Mouse (Mus musculus): ENCODE results near the gene Slc35b1. TPM values are rescaled to one million over a fixed set of nuclear protein-coding genes. Genes with fewer than 3 reads are reported as not detected.

Slc35b1 gene
- polyA plus RNA-seq, 1 experiment, result 79.1 TPM

GRCm38 (mm10) chr11:95371182-95371581, 13.3 kb upstream of the Slc35b1 start:
- no peaks in the 10 kb centered on the region for H3K36me3 ChIP-seq (ENCODE audit: control insufficient read depth, insufficient read depth)
- no peaks in the 10 kb centered on the region for H3K79me2 ChIP-seq (ENCODE audit: control insufficient read depth, insufficient read depth)
- H3K27me3 ChIP-seq (ENCODE audit: control insufficient read depth, insufficient read depth, insufficient read length), result no peaks in the 10 kb centered on the region
- no peak overlapping the region for H3K4me3 ChIP-seq (ENCODE audit: insufficient read depth, poor library complexity, severe bottlenecking)
- H3K79me3 ChIP-seq (ENCODE audit: low read depth), result no peaks in the 10 kb centered on the region
- H3ac ChIP-seq (ENCODE audit: control insufficient read depth, insufficient read length, low read depth), result no peak overlapping the region
- TF ChIP-seq FOSL1 (IDR thresholded peaks at IDR 0.05; ENCODE audit: insufficient read depth, low read length, poor library complexity, severe bottlenecking) (no peak), MAX (IDR thresholded peaks at IDR 0.05) (no peak), USF1 (IDR thresholded peaks at IDR 0.05; ENCODE audit: low read depth) (no peak)

- TF ChIP-seq MAX (IDR thresholded peaks at IDR 0.05) (no peak), MYOG (IDR thresholded peaks at IDR 0.05; ENCODE audit: control insufficient read depth, extremely low read depth, insufficient read length) (no peak)
- Histone ChIP-seq H3K79me2 (ENCODE audit: control insufficient read depth, insufficient read depth) (no peaks in the 10 kb centered on the region), H3K79me3 (ENCODE audit: low read depth) (no peaks in the 10 kb centered on the region), H3K36me3 (ENCODE audit: control insufficient read depth, insufficient read depth) (no peaks in the 10 kb centered on the region), H3ac (ENCODE audit: control insufficient read depth, insufficient read length, low read depth) (no peak overlapping the region), H3K4me3 (ENCODE audit: insufficient read depth, poor library complexity, severe bottlenecking) (no peak overlapping the region), H3K27me3 (ENCODE audit: control insufficient read depth, insufficient read depth, insufficient read length) (no peaks in the 10 kb centered on the region)
Observed at GRCm38 (mm10) chr11:95378926-95379325, 5.6 kb upstream of the Slc35b1 start.

- H3K79me2 ChIP-seq (ENCODE audit: control insufficient read depth, insufficient read depth), result no peaks in the 10 kb centered on the region
- no peak overlapping the region for H3K4me3 ChIP-seq (ENCODE audit: insufficient read depth, poor library complexity, severe bottlenecking)
- no peaks in the 10 kb centered on the region for H3K79me3 ChIP-seq (ENCODE audit: low read depth)
- H3ac ChIP-seq (ENCODE audit: control insufficient read depth, insufficient read length, low read depth), result no peak overlapping the region
- no peaks in the 10 kb centered on the region for H3K36me3 ChIP-seq (ENCODE audit: control insufficient read depth, insufficient read depth)
- no peaks in the 10 kb centered on the region for H3K27me3 ChIP-seq (ENCODE audit: control insufficient read depth, insufficient read depth, insufficient read length)
- TF ChIP-seq CEBPB (IDR thresholded peaks at IDR 0.05; ENCODE audit: low read depth), result no peak
- no peak for TF ChIP-seq MYOG (IDR thresholded peaks at IDR 0.05; ENCODE audit: control insufficient read depth, extremely low read depth, insufficient read length)
- TF ChIP-seq MAX (IDR thresholded peaks at IDR 0.05), result no peak
- TF ChIP-seq USF1 (IDR thresholded peaks at IDR 0.05; ENCODE audit: low read depth), result no peak
- no peak for TF ChIP-seq FOSL1 (IDR thresholded peaks at IDR 0.05; ENCODE audit: insufficient read depth, low read length, poor library complexity, severe bottlenecking)
- TF ChIP-seq CTCF (IDR thresholded peaks at IDR 0.05; ENCODE audit: control insufficient read depth, insufficient read depth, insufficient read length), result no peak
- no peak for TF ChIP-seq MYOD1 (IDR thresholded peaks at IDR 0.05; ENCODE audit: control insufficient read depth, insufficient read length, low read depth)
Observed at GRCm38 (mm10) chr11:95379552-95379951, 4.9 kb upstream of the Slc35b1 start.

GRCm38 (mm10) chr11:95380711-95381110, 3.8 kb upstream of the Slc35b1 start:
- H3K4me3 ChIP-seq (ENCODE audit: insufficient read depth, poor library complexity, severe bottlenecking), result no peak overlapping the region
- TF ChIP-seq FOSL1 (IDR thresholded peaks at IDR 0.05; ENCODE audit: insufficient read depth, low read length, poor library complexity, severe bottlenecking), result no peak
- TF ChIP-seq MYOG (IDR thresholded peaks at IDR 0.05; ENCODE audit: control insufficient read depth, extremely low read depth, insufficient read length), result no peak
- no peak for TF ChIP-seq CEBPB (IDR thresholded peaks at IDR 0.05; ENCODE audit: low read depth)
- no peak for TF ChIP-seq MAX (IDR thresholded peaks at IDR 0.05)
- TF ChIP-seq MYOD1 (IDR thresholded peaks at IDR 0.05; ENCODE audit: control insufficient read depth, insufficient read length, low read depth), result no peak
- no peak for TF ChIP-seq CTCF (IDR thresholded peaks at IDR 0.05; ENCODE audit: control insufficient read depth, insufficient read depth, insufficient read length)
- TF ChIP-seq USF1 (IDR thresholded peaks at IDR 0.05; ENCODE audit: low read depth), result no peak
- H3K36me3 ChIP-seq (ENCODE audit: control insufficient read depth, insufficient read depth), result no peaks in the 10 kb centered on the region

GRCm38 (mm10) chr11:95381146-95381545, 3.3 kb upstream of the Slc35b1 start:
- Histone ChIP-seq H3K79me3 (ENCODE audit: low read depth) (peaks cover 12% of the 10 kb centered on the region), H3K4me3 (ENCODE audit: insufficient read depth, poor library complexity, severe bottlenecking) (no peak overlapping the region), H3K27me3 (ENCODE audit: control insufficient read depth, insufficient read depth, insufficient read length) (no peaks in the 10 kb centered on the region), H3ac (ENCODE audit: control insufficient read depth, insufficient read length, low read depth) (no peak overlapping the region), H3K36me3 (ENCODE audit: control insufficient read depth, insufficient read depth) (no peaks in the 10 kb centered on the region), H3K79me2 (ENCODE audit: control insufficient read depth, insufficient read depth) (peaks cover 15% of the 10 kb centered on the region)
- TF ChIP-seq CEBPB (IDR thresholded peaks at IDR 0.05; ENCODE audit: low read depth), result no peak
- no peak for TF ChIP-seq MYOD1 (IDR thresholded peaks at IDR 0.05; ENCODE audit: control insufficient read depth, insufficient read length, low read depth)
- no peak for TF ChIP-seq CTCF (IDR thresholded peaks at IDR 0.05; ENCODE audit: control insufficient read depth, insufficient read depth, insufficient read length)
- no peak for TF ChIP-seq MAX (IDR thresholded peaks at IDR 0.05)
- no peak for TF ChIP-seq FOSL1 (IDR thresholded peaks at IDR 0.05; ENCODE audit: insufficient read depth, low read length, poor library complexity, severe bottlenecking)
- TF ChIP-seq USF1 (IDR thresholded peaks at IDR 0.05; ENCODE audit: low read depth), result no peak
- no peak for TF ChIP-seq MYOG (IDR thresholded peaks at IDR 0.05; ENCODE audit: control insufficient read depth, extremely low read depth, insufficient read length)

More at GRCm38 (mm10) chr11:95380711-95381110, 3.8 kb upstream of the Slc35b1 start:
- H3K79me2 ChIP-seq (ENCODE audit: control insufficient read depth, insufficient read depth), result peaks cover 10% of the 10 kb centered on the region
- H3ac ChIP-seq (ENCODE audit: control insufficient read depth, insufficient read length, low read depth), result no peak overlapping the region
- no peaks in the 10 kb centered on the region for H3K27me3 ChIP-seq (ENCODE audit: control insufficient read depth, insufficient read depth, insufficient read length)
- peaks cover 8% of the 10 kb centered on the region for H3K79me3 ChIP-seq (ENCODE audit: low read depth)

- Histone ChIP-seq H3ac (ENCODE audit: control insufficient read depth, insufficient read length, low read depth) (no peak overlapping the region), H3K36me3 (ENCODE audit: control insufficient read depth, insufficient read depth) (peaks cover 22% of the 10 kb centered on the region), H3K79me3 (ENCODE audit: low read depth) (peaks cover 16% of the 10 kb centered on the region), H3K79me2 (ENCODE audit: control insufficient read depth, insufficient read depth) (peaks cover 31% of the 10 kb centered on the region), H3K27me3 (ENCODE audit: control insufficient read depth, insufficient read depth, insufficient read length) (no peaks in the 10 kb centered on the region), H3K4me3 (ENCODE audit: insufficient read depth, poor library complexity, severe bottlenecking) (no peak overlapping the region)
- TF ChIP-seq FOSL1 (IDR thresholded peaks at IDR 0.05; ENCODE audit: insufficient read depth, low read length, poor library complexity, severe bottlenecking) (no peak), MYOD1 (IDR thresholded peaks at IDR 0.05; ENCODE audit: control insufficient read depth, insufficient read length, low read depth) (no peak)
Observed at GRCm38 (mm10) chr11:95383331-95383986, 1.0 kb upstream of the Slc35b1 start.

Data from C2C12 (cell line).